Mouse (Mus musculus) T-helper 1 cell (primary cell): ENCODE measurements around the gene Lpin3.

Experiments
- in situ Hi-C: fragments of 300-600 bp; cut with MboI, MseI; formaldehyde crosslinking; loops from one replicate; pipeline ENCODE4 v1.15.1; 2025; ENCODE audit warnings: high pct_unique_total_duplicates

Gene Lpin3

GRCm38 (mm10) chr2:160886221-160886620 is 5.8 kb downstream of the Lpin3 start:
- in situ Hi-C loops: loop anchor here (25.0 kb wide), 1 partner anchor 124 kb away; no protein-coding TSS in a partner anchor

GRCm38 (mm10) chr2:160887284-160887683 is 6.8 kb downstream of the Lpin3 start:
- in situ Hi-C loops: loop anchor here (25.0 kb wide), 1 partner anchor 125 kb away; no protein-coding TSS in a partner anchor

GRCm38 (mm10) chr2:160887859-160888258 is 7.4 kb downstream of the Lpin3 start:
- in situ Hi-C loops: loop anchor here (25.0 kb wide), 1 partner anchor 126 kb away; no protein-coding TSS in a partner anchor

GRCm38 (mm10) chr2:160891045-160891444 is 10.6 kb downstream of the Lpin3 start:
- in situ Hi-C loops: loop anchor here (25.0 kb wide), 1 partner anchor 129 kb away; no protein-coding TSS in a partner anchor

GRCm38 (mm10) chr2:160891697-160892096 is 11.2 kb downstream of the Lpin3 start:
- in situ Hi-C loops: loop anchor here (25.0 kb wide), 1 partner anchor 129 kb away; no protein-coding TSS in a partner anchor

GRCm38 (mm10) chr2:160901656-160902412 is 21.4 kb downstream of the Lpin3 start:
- in situ Hi-C loops: no loop called here

GRCm38 (mm10) chr2:160905301-160905700 is 24.8 kb downstream of the Lpin3 start:
- in situ Hi-C loops: no loop called here

- in situ Hi-C loops: no loop called here
Measured at GRCm38 (mm10) chr2:160906101-160906500, 25.6 kb downstream of the Lpin3 start.

- in situ Hi-C loops: no loop called here
Measured at GRCm38 (mm10) chr2:160908607-160909006, 28.1 kb downstream of the Lpin3 start.

- in situ Hi-C loops: no loop called here
Measured at GRCm38 (mm10) chr2:160910633-160911032, 30.2 kb downstream of the Lpin3 start.

- in situ Hi-C loops: no loop called here
Measured at GRCm38 (mm10) chr2:160911558-160912201, 31.2 kb downstream of the Lpin3 start.

GRCm38 (mm10) chr2:160912231-160912671 is 31.8 kb downstream of the Lpin3 start, which contains the start of gene Emilin3:
Gene Emilin3, minus strand, starts transcription at chr2:160912328.
- in situ Hi-C loops: no loop called here

- in situ Hi-C loops: no loop called here
Measured at GRCm38 (mm10) chr2:160914656-160915055, 34.2 kb downstream of the Lpin3 start.

- in situ Hi-C loops: no loop called here
Measured at GRCm38 (mm10) chr2:160915821-160916610, 35.5 kb downstream of the Lpin3 start.

- in situ Hi-C loops: no loop called here
Measured at GRCm38 (mm10) chr2:160916714-160917113, 36.2 kb downstream of the Lpin3 start.

- in situ Hi-C loops: no loop called here
Measured at GRCm38 (mm10) chr2:160917313-160917712, 36.8 kb downstream of the Lpin3 start.

- in situ Hi-C loops: no loop called here
Measured at GRCm38 (mm10) chr2:160918154-160918929, 37.9 kb downstream of the Lpin3 start.

- in situ Hi-C loops: no loop called here
Measured at GRCm38 (mm10) chr2:160918930-160919215, 38.4 kb downstream of the Lpin3 start.

GRCm38 (mm10) chr2:160921285-160921684 is 40.8 kb downstream of the Lpin3 start:
- in situ Hi-C loops: no loop called here

GRCm38 (mm10) chr2:160925203-160925602 is 44.7 kb downstream of the Lpin3 start:
- in situ Hi-C loops: no loop called here

- in situ Hi-C loops: no loop called here
Measured at GRCm38 (mm10) chr2:160931378-160931777, 50.9 kb downstream of the Lpin3 start.
